Mouse (Mus musculus): ENCODE measurements around the gene Ffar1.

DNA sequence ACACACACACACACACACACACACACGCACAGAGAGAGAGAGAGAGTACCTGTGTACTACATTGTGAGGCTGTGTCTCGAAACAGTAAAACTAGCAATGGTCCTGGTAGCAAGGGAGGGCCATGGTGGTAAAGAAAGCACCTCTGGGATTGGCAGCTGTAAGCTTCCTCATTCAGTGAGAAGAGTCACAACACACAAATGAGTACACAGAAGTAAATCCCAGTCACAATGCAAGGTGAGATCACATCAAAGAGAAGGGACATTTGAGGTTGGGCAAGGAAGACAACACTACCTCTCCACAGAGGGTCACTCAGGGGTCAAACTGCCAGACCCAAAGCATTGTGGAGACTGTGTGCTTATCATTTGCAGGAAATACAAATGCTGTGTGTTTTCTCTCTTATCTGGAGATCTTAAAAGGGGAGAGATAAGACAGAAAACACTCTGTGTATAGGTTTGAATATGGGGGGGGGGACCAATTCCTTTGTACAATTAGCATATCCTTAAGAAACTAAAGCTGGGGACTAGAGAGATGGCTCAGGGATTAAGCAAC, 14.8 kb downstream of the Ffar1 start:
- TF ChIP-seq CTCF (conservative IDR thresholded peaks at IDR 0.05; ENCODE audit: low read length), result no peak
- TF ChIP-seq NANOG (IDR thresholded peaks at IDR 0.05; ENCODE audit: borderline replicate concordance, low read length), result no peak
- TF ChIP-seq POU5F1 (IDR thresholded peaks at IDR 0.05; ENCODE audit: borderline replicate concordance, low read length), result no peak
